Mouse (Mus musculus) spleen, postnatal 10 days (tissue): ENCODE data around the gene Syt17.

Source experiments
- DNase-seq, 2 experiments: peaks; one replicate each; pipeline ENCODE4 v3.0.0; 2021 to 2022; ENCODE audit warnings: low spot score in 2 of 2

Syt17 gene

DNA sequence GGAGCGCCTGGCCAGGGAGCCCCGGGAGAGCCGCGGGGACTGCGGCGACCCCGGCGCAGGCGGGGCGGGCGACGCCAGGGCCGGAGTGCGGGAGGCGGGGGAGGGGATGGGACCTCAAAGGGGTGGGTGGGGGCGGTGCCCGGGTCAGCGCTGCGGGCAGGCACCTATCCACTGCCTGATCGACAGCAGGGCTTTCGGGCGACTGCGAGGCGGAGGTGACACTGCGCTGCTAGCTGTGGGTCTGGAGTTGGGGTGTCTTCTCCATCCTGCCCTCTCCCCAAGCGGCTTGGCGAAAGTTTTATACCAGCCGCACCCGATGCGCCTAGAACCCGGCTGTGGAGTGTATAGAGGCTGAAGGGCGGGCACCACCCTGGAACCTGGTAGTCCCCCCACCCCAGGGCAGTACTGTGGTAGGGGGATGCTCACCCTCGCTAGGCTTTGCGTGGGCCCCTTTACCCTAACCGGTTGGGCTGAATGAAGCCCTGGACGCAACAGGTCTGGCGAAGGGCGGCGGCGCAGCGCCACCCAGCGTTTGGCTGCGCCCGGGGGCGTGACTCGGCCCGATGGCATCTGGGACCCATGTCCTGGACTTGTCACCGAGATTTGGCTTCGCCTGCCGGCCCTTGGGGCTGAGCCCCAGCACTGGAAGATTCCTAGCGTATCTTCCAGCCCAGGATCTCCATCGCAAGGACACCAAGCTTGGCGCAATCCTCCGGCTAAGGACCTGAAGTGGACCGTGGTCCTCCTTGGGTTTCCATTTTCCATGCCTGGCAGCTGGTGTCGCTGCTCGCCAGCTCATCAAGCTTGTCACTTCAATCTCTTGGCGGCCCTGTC is at the start of gene Syt17:
Gene Syt17 (minus strand): TSS at position 89 of the 834 bp plus-strand sequence.
- peak; percentile 12 to 41 for DNase-seq

DNA sequence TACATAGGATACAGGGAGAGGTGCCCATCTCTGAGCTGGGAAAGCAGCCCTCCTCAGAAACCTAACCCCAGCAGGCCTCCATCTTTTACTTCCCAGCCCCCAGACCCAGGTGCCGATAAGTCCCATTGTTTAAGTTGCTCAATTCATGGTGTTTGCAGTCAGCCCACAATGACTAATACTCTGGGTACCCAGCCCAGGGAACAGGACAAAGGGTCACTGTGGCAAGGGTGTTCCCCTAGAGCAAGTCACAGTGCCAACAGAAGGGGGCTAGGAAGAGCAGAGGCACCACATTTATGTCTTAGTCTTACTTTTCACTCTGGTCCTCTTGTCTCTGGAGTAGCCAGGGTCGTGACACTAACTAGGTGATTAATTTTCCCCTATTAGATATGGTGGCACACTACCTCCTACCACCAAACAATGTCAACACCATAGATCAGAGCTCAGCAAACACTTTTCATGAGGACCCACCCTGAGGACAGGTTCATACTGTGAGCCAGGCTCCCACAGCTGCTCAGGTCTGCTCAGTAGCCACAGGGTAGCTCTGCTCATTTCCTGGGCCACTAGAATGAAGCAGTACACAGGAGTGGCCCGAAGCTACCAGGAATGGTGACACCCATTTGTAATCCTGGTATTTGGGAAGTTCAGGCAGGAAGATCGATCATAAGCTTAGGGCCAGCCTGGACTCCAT is 47.0 kb upstream of the Syt17 start:
- no peak for DNase-seq

DNA sequence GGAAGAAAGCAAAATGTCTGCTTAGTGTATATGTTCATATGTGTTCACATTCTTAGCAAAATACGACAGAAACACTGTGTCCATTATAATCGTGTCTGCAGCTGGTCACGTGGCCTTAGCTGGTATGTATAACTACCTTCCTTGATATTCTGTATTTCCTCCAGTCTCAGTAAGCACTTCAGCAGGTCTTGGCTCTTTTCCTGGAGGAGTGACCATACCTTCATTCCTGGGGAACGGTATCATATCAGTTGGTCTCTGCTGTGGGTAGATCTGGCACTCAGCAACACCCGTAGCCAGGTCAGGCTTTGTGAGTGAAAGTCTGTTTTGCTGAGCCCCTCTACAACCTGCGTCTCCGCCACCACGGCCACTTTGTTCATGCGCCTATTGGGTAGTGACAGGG is 45.9 kb upstream of the Syt17 start:
- DNase-seq, result no peak

DNA sequence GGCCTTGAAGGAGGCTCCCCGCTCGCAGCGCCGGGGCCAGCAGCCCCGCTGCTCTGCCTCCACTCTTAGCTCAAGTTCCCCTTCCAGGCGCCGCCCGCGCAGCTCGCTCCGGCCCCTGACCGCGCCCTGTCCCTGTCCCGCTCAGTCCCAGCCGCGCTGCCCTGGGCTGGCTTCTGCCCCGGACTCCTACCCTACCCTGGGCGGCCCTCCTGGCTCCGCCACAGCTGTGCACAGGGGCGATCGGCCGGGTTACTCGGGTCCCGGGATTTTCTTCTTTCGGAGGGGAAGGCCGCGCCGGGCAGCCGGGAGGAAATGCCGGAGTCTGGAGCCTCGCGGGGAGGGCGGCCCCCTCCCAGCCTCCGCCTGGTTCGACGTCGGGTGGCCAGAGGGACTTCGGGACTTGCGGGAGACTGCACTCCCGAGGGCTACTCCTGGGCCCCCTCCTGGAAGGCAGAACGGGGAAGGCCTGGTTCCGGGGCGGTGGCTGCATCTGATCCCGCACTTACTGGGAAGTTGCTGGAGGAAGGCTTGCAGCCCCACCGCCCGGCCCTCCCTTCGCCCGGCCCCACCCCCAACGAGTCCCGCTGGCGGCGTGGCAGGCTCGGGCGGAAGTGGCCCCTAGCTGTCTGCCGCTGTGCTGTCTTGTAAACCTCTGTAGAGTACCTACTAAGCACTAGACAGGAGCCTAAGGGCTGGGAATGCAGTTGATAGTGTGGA is 43.6 kb upstream of the Syt17 start, which contains the start of gene Itpripl2:
Gene Itpripl2 (minus strand): TSS at position 545 of the 717 bp plus-strand sequence.
- peak; percentile 32 to 61 for DNase-seq

DNA sequence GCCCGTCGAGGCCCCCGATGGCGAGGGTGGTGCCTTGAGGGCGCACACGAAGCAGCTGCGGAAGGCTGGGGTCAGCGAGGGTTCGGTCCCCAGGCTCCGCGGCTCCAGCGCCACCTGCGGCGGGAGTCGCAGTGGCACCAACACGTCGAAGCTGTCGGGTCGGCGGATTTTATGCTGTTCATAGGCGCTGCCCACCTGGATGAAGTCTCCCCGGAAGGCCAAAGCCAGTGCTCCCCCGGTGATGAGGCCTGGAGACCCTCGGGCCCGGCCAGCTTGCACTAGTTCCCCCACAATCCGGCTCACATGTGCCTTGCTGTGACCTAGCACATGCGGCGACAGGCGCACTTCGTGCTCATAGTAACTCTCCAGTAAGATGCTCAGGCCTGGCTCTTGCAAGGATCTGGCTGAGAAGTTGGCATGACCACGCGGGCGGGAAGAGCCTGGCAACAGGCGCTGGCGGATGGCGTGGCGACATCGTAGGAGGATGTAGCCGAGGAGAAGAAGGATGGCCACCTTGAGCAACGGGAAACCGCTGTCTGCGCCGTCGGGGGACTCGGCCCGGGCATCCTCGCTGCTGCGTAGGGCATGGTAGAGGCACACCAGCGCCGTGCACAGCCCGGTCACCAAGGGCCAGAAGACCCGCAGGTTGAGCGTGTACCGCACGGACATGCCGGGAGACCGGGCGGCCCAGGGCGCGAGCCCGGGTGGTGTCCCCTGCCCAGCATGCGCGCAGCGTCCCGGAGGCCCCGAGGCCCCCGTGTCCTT is 42.8 kb upstream of the Syt17 start:
- DNase-seq, result peak in 1 of 2 experiments; percentile 15

DNA sequence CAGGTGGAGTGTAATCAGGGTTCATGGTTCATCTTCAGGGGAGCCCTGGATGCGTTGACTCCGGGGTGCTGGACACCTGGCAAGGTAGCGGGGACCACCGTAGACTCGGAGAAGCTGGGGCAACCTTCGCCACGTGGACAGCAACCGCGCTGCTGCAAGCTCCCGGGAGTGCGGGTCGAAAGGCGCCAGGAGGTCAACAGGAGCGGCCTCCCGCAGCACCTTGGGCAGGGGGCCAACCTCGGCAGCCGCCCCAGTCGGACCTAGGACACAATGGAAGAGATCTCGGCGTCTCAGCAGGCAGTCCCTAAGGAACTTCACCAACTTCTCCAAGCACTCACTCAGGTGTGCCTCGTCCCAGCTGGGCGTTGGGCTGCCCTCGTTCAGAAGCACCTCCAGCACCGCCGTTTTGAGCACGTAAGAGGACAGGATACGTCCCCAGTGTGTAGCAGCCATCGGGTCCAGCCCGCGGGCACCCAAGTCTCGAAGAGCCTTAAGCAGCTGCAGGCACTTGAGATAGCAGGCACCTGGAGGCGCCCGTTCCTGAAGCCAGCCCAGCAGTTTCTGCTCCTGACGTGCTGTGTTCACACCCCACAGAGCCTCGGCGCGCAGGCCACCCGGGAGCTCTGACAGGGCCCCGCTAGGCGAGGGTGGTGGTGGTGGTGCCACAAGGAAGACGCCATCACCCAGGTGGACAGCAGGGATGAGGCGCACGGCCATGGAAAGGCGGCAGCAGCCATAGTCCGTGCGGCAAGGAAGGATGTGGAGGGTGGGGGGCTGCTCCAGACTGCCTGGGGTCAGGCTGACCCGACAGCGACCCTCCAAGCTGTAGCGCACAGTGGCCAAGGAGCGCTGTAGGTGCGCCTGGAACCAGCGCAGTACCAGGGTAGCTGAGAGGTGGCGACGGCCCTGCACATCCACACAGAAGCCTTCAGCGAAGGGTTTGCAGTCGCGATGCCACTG is 42.0 kb upstream of the Syt17 start:
- no peak for DNase-seq

DNA sequence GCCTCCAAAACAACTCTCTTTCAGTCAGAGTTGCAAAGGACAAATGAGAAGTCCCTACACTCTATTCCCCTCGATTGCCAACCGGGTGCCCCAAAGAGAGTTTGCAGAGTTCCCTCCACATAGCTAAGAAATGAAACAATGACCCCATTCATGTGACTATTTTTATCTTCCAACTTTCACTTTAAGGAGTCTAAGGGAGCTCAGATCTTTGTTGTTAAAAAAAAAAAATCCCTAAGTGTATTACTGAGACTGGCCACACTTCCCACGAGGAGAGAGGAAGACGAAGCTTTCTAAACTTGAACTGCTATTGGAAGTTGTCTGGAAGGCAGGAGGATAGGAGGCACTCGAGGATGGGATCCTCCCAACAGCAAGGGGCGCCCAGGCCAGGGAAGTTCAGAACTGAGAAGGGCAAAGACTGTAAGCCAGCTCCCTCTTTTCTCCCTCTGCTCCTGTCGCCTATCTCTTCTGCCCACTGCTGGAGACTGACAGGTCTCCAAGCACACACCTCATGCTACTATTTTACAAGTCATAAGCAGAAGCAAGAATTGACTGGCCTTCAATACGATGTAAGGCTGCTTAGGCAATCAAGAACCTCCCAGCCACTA is 40.1 kb upstream of the Syt17 start:
- no peak for DNase-seq

DNA sequence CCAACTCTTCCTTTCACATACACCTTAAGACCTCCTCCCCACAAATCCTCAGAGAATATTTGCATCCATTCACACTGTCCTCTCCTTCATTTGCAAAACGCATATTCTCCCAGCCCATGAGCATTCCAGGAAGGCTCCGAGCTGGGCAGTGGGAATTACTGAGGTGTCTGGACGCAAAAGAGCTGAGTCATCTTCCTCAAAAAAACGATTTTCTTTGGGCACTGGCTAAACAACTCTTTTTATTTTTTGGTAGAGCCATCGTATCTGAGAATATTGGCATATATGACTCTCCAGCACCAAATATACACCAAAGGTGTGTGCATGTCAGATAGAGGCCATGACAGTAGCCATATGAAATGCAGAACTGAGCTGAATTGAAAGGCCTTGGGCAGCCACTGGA is 38.9 kb upstream of the Syt17 start:
- no peak for DNase-seq

DNA sequence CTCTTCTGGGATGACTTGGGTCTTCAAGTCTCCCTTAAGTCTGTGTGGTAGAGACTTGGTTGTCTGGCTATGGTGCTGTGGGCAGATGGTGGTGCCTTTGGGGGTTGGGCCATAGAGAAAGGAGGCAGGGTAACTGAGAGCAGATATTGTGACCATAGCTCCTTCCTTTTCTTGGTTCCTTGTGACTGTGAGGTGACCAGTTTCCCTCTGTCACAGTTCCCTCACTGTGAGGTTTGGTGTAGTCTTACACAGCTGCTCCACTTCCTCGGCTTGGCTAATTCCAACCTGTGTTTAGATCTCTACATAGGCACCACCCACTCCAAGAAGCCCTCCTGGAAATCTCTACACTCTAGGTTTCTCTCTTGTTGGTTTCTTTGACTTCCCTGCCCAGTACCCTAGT is 36.0 kb upstream of the Syt17 start:
- DNase-seq, result no peak

DNA sequence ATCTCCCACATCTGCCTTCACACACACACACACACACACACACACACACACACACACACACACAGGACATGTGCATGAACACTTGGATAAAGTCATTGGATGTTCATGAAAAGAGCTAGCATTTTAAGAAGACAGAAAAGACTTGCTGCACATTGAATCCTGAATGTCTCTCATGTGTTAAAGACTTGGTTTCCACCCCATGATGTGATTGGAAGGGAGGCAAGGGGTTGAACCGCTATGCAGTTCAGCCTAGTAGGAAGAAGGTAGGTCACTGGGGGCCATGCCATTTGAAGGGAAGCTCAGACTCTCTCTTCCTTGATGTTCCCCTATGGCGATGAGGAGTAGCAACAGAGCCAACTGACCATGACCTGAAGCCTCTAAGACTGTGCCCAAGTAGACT is 34.0 kb upstream of the Syt17 start:
- DNase-seq, result no peak

DNA sequence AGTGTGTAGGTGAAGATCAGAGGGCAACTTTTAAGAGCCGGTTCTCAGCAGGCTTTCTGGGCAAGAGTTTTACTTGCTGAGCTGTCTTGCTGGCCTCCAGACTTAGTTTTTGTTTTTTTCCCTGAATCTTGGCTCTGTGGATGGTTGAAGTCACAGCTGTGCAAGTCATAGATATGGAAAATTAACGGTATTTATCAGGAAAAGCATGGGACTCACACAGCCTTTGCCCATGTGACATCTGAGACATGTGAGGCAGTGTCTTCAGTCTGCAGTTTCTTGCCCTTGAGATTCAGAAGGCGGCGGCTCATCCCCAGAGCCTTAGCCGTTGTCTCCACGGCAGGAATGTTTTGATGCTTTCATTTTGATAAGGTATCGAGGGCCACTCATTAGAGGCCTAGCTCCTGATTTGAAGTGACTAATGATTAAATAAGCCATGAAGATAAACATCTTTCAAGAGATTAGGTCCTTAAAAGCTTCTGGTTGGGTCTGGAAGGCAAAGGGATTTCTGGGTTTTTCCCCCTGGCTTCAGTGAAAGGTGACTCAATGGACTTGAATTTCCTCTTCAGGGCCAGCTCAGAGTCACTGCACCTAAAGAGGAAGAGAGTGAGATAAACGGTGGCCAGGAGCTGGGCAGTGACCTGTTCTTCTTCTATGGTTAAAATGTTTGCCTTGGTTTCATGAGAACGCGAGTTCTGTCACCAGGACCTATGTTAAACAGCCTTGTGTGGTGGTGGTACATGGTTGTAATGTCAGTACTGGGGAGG is 33.2 kb upstream of the Syt17 start:
- no peak for DNase-seq

DNA sequence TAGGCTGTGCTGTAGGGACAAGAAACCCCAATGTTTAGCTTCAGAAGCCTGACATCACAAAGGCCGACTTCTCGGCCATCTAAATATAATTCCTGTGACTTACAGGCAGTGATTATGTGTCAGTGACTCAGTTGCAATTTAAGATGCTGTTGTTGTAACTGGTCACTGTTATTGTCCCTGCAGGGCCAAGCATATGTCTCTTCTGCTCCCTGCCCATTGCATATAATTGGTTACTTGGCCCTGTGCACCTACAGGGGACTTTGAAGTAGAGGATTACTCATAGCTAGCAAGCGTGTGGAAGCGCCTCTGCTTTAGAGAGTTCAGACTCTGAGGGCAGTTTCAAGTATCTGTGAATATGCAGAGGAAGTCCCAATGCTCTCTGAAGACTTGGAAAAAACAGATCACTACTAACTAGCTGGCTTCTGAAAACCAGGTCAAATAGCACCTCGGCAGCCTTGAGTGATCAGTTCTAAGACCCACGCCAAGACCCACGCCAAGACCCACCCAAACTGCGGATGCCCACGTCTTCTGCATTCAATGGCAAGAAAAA is 32.2 kb upstream of the Syt17 start:
- no peak for DNase-seq

DNA sequence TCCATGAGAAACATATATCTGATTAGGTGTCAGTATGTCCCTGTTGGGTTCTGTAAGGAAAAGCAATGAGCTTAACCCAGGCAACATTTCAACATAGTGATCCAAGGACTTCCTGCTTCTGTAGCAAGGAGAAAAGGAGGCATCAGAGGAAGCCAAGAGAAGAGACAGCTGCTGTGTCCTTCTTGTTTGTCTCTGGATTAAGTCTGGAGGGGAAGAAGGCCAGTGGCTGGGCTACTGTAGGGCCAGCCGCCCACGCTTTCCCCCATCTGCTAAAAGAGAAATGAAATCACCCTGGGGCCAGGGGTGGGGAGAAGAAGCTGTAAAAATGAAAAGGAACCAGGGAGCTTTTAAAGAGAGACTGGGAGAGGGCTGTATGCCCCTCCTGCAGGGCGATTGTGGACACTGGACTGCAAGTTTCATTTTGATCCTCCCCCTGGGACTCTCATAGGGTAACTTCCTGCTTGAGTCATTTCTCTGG is 30.9 kb upstream of the Syt17 start:
- no peak for DNase-seq

DNA sequence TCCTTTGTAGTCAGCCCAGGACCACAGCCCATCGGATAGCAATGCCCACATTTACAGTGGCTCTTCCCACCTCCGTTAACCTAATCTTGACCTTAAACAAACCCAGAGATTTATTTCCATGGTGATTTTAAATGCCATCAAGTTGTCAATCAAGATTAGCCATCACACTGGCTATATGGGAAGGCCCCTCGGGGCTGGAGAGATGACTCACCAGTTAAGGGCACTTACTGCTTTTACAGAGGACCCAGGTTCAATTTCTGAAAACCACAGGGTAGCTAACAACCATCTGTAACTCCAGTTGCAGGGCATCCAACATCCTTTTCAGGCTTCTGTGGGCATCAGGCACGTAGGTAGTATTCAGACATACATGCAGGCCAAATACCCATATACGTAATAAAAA is 28.4 kb upstream of the Syt17 start:
- no peak for DNase-seq

DNA sequence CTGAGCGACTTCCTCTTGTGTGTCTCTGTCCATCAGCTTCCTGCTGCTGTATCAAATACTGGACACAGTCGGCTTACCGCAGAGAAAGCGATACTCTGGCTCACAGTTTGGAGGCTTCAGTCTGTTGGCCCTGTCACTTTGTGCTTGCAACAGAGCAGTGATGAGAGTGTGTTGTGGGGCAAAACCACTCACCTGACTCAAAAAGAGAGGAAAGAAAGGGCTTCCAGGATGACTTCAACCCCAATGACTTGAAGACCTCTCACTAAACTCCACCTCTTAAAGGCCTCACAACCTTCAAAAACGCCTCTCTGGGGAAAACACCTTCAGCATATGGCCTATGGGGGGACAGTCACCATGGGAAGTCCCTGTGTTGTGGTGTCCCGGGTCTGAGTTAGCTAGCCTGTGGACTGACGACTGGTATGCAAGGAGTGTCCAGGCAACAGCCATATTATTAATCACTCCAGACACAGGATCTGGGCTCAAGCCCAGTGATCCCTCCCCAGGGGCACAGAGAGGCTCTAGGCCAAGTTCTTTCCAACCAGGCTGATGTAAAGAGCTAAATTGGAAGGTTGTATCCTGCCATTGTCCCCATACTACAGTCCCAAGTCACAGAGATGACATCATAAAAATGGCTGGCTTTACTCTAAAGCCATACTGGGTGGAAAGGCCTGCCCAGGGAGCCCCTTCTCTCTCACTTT is 27.1 kb upstream of the Syt17 start:
- no peak for DNase-seq

DNA sequence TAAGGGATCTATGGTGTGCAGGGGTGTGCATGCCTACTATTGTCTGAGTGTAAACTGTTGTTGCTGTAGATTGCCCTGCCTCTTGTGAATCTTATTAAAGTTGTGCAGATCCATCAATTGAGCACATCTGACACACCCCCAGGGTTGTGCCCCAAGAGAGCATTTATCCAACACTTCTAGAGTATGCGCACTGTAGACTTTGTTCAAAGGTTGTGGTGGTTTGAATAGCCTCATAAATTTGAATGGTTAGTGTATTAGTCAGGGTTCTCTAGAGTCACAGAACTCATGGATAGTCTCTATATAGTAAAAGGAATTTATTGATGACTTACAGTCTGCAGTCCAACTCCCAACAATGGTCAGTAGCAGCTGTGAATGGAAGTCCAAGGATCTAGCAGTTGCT is 24.9 kb upstream of the Syt17 start:
- DNase-seq, result no peak

DNA sequence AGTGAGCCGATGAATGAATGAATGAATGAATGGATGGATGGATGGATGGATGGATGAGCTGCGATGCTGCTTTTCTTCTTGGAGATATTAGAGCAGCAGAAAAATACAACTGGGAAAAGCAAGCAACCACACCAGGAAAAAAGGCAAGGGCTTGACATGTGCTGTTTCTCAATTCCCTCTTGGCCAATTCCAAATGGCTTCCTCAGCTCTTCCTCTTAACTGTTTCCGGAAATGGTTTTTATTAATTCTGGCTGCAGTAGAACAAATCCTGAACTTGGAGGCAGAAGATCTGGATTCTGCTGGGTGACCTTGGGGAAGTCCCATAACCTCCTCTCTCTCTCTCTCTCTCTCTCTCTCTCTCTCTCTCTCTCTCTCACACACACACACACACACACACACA is 20.0 kb upstream of the Syt17 start:
- no peak for DNase-seq

DNA sequence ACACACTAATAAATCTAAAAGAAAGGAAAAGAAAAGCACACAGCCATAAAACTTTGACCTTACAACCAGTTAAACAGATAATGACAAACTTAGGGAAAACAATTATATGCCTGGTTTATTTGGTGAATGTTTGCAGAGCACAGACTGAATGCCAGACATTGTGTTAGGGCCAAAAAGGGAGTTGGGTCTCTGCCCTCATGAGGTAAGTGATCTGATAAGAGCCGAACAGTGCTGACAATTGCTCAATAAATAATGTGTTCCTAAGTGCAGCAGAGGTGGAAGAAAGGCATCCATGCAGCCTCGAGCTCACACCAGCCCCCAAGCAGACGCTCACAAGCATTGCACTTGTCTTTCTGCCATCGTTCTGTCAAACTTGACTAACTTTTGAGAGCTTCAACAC is 16.4 kb upstream of the Syt17 start:
- no peak for DNase-seq
